Mouse (Mus musculus): ENCODE results near the gene Troap. TPM values are rescaled to one million over a fixed set of nuclear protein-coding genes. Genes with fewer than 3 reads are reported as not detected.

Gene Troap
- polyA plus RNA-seq (2012; rRNA removed): 9.4 and 10.0 TPM in 2 replicates

DNA sequence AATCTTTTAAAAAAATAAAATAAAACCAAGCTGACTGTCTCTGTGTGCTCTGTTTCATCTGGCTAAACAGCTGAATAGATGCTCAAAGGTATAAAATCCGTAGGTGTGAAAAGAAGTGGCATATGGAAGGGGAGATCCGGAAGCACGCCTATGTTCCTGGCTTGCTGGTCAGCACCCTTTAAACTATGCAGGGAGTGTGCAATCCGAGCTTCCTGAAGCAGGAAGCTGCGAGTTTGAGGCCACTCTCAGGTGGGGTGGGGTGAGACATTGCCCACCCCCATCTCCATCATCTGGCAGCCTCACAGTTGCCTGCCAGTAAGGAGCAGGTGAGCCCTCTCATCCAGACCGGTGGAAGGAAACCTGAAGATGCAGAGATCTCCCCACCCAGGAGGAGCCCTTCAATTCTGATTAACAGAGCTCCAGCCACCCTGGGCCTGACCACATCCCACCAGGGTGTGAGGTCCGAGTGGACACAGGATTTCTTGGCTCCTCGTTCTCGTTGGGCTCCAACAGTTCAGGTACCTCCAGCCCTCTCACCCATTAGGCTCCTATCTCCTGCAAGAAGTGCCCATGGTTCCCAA is at the start of gene Troap:
TSS of gene Troap (plus strand) at position 557 of the 581 bp plus-strand sequence.

DNA sequence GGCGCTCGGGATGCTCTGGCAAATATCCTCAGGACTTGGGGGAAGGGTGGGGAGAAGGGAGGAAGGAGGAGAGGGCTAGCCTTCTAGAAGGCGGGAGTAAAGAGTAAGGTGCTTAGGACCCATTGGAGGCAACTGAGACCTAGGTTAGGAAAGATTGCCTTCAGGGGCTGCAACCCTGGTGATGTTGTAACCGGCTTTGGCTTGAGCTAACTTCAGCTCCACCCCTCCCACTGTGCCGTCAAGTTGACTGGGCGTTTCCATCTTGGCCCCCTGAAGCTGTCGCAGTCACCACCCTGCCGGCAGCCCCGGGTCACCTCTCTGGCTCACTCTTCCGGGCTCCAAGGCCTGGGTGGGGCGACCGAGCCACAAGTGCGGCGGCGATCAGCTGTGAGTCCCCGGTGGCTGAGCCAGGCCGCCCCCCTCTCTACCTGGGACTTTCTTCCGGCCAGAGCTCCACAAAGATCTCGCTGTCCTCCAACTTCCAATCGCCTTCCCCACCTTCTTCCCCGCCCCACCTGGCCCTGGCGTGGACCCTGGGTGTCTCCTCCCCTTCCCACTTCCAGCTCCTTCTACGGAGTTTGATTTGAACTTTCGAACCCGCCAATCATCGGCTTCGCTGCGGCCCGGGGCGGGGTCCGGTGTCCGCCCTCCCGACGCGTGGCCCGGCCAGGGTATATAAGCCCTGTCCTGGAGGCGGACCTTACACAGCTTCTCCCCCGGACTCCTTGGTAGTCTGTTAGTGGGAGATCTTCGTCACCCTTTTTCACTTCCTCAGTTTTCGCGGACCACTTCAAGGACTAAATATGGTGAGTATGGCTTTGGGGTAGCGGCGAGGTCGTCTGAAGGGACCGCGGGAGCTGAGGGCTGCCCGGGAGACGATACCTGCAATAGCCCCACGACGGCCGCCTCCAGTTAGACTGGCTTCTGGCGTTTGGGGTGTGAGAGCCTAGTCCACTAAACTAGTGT is 44.5 kb upstream of the Troap start, which contains the start of gene Tuba1c:
TSS of gene Tuba1c (plus strand) at position 273 of the 966 bp plus-strand sequence.

GRCm38 (mm10) chr15:99055040-99055439 is 19.3 kb upstream of the Troap start, which contains the start of gene Prph:
TSS of gene Prph (plus strand) at chr15:99055174.

DNA sequence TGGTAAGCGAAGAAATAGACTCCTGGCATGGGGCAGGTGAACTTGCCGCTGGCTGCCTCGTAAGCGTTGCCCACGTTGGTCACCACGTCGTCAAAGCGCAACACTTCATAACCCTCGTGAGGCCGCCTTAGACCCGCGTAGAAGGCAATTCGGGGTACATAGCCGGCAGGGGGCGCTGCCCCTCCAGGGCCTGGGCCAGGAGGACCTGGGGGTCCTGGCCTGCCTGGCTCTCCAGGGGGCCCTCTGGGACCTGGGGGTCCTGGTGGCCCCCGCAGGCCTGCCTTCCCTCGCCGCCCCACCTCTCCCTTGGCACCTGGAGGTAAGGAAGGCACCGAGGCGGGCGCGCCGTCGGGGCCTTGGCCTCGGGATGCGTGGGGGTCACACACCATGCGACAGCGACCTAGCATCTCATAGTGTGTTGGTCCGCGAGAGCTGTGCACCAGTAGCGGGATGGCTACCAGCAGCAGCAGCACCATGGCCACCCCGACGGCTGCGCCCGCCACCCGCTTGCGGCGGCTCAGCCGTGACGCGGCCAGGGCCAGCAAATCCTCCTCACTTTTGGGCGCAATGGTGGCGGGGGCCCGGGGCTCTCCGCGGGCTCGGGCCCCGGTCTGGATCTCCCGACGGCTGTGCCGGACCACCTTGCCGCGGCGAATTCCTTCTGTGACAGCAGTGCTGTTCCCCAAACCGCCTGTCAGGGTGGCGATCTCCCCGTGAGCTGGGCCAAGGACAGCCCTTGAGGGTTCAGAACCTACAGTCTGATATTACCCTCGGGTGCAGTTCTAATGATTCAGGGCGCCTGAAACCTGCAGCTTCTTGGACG is 13.1 kb downstream of the Troap start, which contains the start of gene C1ql4:
TSS of gene C1ql4 (minus strand) at position 565 of the 823 bp plus-strand sequence.

GRCm38 (mm10) chr15:99092870-99093269 is 18.5 kb downstream of the Troap start, which contains the start of gene Dnajc22:
TSS of gene Dnajc22 (plus strand) at chr15:99093170.

DNA sequence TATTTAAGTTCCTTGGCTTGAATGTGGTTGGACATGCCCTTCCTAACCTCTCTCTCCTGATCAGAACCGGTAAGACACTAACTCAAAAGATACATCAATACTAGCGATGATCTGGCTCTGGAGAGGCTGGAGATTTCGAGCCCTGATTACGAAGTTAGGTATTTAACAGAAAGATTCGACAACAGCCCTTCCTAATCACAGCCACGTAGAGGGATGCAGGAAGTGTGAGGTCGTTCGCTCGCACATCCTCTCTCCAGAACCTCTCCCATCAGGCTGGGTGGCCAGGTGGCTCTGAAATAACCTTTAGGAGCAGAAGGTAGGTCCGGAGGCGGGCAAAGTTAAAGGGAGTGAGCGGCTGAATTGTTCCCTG is 51.3 kb downstream of the Troap start, which contains the start of gene Spats2:
TSS of gene Spats2 (plus strand) at position 206 of the 370 bp plus-strand sequence.

Other genes starting within 250 kb of the Troap start
- 45.2 and 50.3 TPM in 2 replicates for gene Prkag1, start 243.1 kb upstream of the Troap start, polyA plus RNA-seq (2012; rRNA removed)
- gene Kmt2d, start 203.4 kb upstream of the Troap start, polyA plus RNA-seq (2012; rRNA removed): 23.9 and 26.7 TPM in 2 replicates
- gene Rhebl1, start 180.0 kb upstream of the Troap start, polyA plus RNA-seq (2012; rRNA removed): 1.9 and 2.1 TPM in 2 replicates
- gene Dhh, start 176.0 kb upstream of the Troap start, polyA plus RNA-seq (2012; rRNA removed): 0.72 and 0.93 TPM in 2 replicates
- 56.6 and 93.6 TPM in 2 replicates for gene Lmbr1l, start 156.3 kb upstream of the Troap start, polyA plus RNA-seq (2012; rRNA removed)
- gene Tuba1b, start 140.0 kb upstream of the Troap start, polyA plus RNA-seq (2012; rRNA removed): 551 and 757 TPM in 2 replicates
- 98.4 and 128 TPM in 2 replicates for gene Gm49450, start 121.0 kb upstream of the Troap start, polyA plus RNA-seq (2012; rRNA removed)
- gene Tuba1a, start 120.9 kb upstream of the Troap start, polyA plus RNA-seq (2012; rRNA removed): 192 and 198 TPM in 2 replicates
- 219 and 270 TPM in 2 replicates for gene Tuba1c, start 44.7 kb upstream of the Troap start, polyA plus RNA-seq (2012; rRNA removed)
- gene Prph, start 19.4 kb upstream of the Troap start, polyA plus RNA-seq (2012; rRNA removed): 17.4 and 17.7 TPM in 2 replicates
- gene C1ql4, start 13.2 kb downstream of the Troap start, polyA plus RNA-seq (2012; rRNA removed): not detected in 2 replicates
- gene Dnajc22, start 18.6 kb downstream of the Troap start, polyA plus RNA-seq (2012; rRNA removed): 32.4 and 40.8 TPM in 2 replicates
- 6.3 and 6.7 TPM in 2 replicates for gene Spats2, start 51.3 kb downstream of the Troap start, polyA plus RNA-seq (2012; rRNA removed)
- gene Kcnh3, start 150.3 kb downstream of the Troap start, polyA plus RNA-seq (2012; rRNA removed): 29.5 and 36.7 TPM in 2 replicates
- gene Mcrs1, start 177.4 kb downstream of the Troap start, polyA plus RNA-seq (2012; rRNA removed): 64.5 and 65.2 TPM in 2 replicates
- gene Prpf40b, start 220.5 kb downstream of the Troap start, polyA plus RNA-seq (2012; rRNA removed): 41.1 and 42.3 TPM in 2 replicates
- gene Fam186b, start 221.3 kb downstream of the Troap start, polyA plus RNA-seq (2012; rRNA removed): not detected in 2 replicates